Mouse (Mus musculus): ENCODE measurements around the gene Hmmr. TPM values are rescaled to one million over a fixed set of nuclear protein-coding genes. Genes with fewer than 3 reads are reported as not detected.

Hmmr gene
- polyA plus RNA-seq, 1 experiment from 2014 or later: 43.2 TPM

DNA sequence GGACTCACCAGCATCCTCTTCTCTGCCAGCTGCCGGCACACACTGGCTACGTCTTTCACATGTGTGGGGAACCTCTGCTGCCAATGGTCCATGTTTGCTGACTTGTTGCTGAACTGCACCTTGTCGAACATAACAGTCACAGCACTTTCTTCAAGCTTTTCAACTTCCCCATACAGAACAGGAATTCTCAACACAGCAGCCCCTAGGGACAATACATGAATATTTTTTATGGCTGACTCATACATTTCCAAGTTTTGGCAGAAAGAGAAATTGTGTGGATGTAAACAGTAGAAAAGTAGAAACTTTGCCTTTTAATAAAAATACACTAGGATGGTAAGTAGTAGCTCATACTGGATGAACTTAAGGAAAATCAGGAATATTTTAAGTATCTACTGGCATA is 50.8 kb downstream of the Hmmr start:
- Histone ChIP-seq H3K9ac (replicated peaks; ENCODE audit: low read length) (no peak overlapping the region), H3K36me3 (ENCODE audit: insufficient read depth, low read length) (peaks cover 66% of the 10 kb centered on the region), H3K9me3 (ENCODE audit: low read length) (peaks cover 1% of the 10 kb centered on the region; the same call in 1 of the 2 replicates), H3K4me2 (replicated peaks; ENCODE audit: low read depth, low read length) (no peak overlapping the region), H3K27me3 (ENCODE audit: insufficient read depth, low read length) (no peaks in the 10 kb centered on the region), H3K27ac (ENCODE audit: low read length) (no peak overlapping the region), H3K4me1 (ENCODE audit: insufficient read depth, low read length) (no peaks in the 10 kb centered on the region), H3K4me3 (ENCODE audit: low read length) (no peak overlapping the region)
- ATAC-seq (ENCODE audit: low FRiP score, low TSS enrichment): no peak
- 95% methylated on average over 3 of the region's 3 CpGs for WGBS

DNA sequence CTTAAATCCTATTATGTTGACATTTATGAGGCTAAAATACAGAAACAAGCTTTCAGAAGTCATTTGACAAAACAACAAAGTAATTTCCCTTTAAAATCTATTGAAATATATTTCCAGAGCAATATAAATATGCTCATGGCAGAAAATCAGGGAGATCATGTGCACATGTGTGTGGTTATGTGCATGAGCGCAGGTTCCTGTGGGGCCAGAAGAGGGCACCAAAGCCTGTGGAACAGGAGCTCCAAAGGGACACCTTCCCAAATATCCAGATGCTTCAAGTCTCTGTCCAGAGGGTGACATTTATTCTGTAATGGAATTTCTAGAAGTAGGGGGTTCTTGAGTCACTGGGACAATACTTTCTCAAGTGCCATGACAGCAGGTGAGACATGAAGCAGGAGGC is 56.1 kb downstream of the Hmmr start:
- Histone ChIP-seq H3K27ac (ENCODE audit: low read length) (no peak overlapping the region), H3K36me3 (ENCODE audit: insufficient read depth, low read length) (peaks cover 41% of the 10 kb centered on the region), H3K4me2 (replicated peaks; ENCODE audit: low read depth, low read length) (no peak overlapping the region), H3K9ac (replicated peaks; ENCODE audit: low read length) (no peak overlapping the region), H3K4me3 (ENCODE audit: low read length) (no peak overlapping the region), H3K4me1 (ENCODE audit: insufficient read depth, low read length) (no peaks in the 10 kb centered on the region), H3K9me3 (ENCODE audit: low read length) (peaks cover 5% of the 10 kb centered on the region; the same call in 1 of the 2 replicates), H3K27me3 (ENCODE audit: insufficient read depth, low read length) (no peaks in the 10 kb centered on the region)
- 98% methylated on average over 1 of the region's 1 CpGs for WGBS
- ATAC-seq (ENCODE audit: low FRiP score, low TSS enrichment): no peak

DNA sequence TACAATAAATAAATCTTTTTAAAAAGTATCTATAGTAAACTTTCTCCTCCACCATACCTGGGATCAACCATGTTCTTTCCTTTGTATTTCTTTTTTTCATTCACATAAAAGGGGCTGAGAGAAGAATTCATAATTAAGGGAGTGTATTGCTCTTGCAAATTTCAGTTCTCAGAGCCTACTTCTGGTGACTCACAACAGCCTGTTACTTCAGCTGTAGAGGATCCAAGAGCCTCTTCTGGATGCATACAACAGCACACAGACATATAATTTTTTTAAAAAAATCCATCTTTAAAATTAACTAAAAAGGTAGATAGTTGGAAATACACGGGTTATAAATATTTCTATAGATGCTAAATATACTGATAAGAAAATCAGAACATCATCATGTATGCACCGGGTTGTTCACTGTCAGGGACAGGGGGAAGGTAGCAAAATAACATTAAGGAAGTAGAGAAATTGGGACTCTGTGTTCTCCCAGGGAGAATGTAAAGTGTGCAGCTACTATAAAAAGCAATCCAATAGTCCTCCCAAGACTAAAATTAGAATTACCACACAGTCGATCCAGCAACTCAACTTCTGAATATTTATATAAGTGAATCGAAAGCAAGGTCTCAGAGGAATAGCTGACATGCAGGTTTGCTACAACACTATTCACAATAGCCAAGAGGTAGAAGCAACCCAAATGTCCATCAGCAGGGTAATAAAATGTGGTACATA is 58.0 kb downstream of the Hmmr start:
- Histone ChIP-seq H3K4me1 (ENCODE audit: insufficient read depth, low read length) (no peaks in the 10 kb centered on the region), H3K36me3 (ENCODE audit: insufficient read depth, low read length) (peaks cover 31% of the 10 kb centered on the region), H3K4me2 (replicated peaks; ENCODE audit: low read depth, low read length) (no peak overlapping the region), H3K27me3 (ENCODE audit: insufficient read depth, low read length) (no peaks in the 10 kb centered on the region), H3K27ac (ENCODE audit: low read length) (no peak overlapping the region), H3K9me3 (ENCODE audit: low read length) (peaks cover 5% of the 10 kb centered on the region; the same call in 1 of the 2 replicates), H3K9ac (replicated peaks; ENCODE audit: low read length) (no peak overlapping the region), H3K4me3 (ENCODE audit: low read length) (no peak overlapping the region)
- 79% methylated on average over 4 of the region's 4 CpGs for WGBS
- no peak for ATAC-seq (ENCODE audit: low FRiP score, low TSS enrichment)

Other genes starting within 250 kb of the Hmmr start
- gene Mat2b, start 38.2 kb downstream of the Hmmr start, polyA plus RNA-seq (2015; fragmentation: Nextera tagmentation; extraction: Ambion mirVana): 115 TPM in 2 replicates
- gene Nudcd2, start 245 bp upstream of the Hmmr start, polyA plus RNA-seq (2015; fragmentation: Nextera tagmentation; extraction: Ambion mirVana): 161 and 170 TPM in 2 replicates
- 44.3 and 45.2 TPM in 2 replicates for gene Ccng1, start 21.9 kb upstream of the Hmmr start, polyA plus RNA-seq (2015; fragmentation: Nextera tagmentation; extraction: Ambion mirVana)

Data from kidney, embryonic 16.5 days (tissue).